Mouse (Mus musculus) cerebellum, adult 8-10 months (tissue): ENCODE measurements around the gene Bpifb2.
A peak's percentile ranks its signal among the peaks of the same experiment; 100 is the strongest.

Experiments
- DNase-seq: peaks from one replicate; pipeline ENCODE4 v3.0.0; 2022

Gene Bpifb2

DNA sequence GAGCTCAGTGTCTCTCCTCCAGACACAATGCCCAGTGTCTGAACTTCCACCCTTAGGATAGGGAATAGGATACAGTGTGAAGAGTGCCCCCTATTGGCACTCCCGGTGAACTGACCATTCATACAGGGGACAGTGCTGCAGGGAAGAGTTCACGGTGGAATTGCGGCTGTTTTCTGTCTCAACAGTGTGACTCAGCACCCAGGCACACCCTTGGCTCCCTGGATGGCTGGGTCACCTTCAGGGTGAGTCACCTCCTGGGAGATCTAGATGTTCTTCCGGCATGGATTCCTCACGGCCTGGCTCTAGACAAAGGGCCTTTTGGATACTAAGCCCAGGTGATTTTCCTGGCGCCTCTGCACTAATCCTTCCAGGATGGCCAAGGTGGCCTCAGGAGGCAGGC is 60.5 kb downstream of the Bpifb2 start:
- DNase-seq: no peak

DNA sequence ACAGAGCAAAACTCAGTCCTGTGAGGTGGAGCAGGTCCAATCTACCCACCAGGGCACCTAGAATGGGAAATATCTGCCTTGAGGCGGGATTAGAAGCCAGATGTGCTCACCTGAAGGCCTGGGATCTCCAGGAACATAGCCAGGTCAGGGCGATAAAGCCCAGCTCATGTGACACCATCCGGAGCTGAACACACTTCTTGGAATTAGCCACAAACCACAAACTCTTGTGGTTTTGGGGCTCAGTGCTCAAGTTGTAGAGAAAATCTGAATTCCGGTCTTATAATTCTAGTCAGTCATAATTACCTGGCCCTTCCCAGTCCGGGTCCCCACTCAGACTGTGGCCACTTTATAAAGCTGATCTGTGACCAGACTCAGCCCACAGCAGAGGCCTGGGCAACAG is 63.0 kb downstream of the Bpifb2 start, which contains the start of gene Bpifb4:
Gene Bpifb4 (plus strand): TSS at position 370 of the 400 bp plus-strand sequence.
- DNase-seq: no peak

DNA sequence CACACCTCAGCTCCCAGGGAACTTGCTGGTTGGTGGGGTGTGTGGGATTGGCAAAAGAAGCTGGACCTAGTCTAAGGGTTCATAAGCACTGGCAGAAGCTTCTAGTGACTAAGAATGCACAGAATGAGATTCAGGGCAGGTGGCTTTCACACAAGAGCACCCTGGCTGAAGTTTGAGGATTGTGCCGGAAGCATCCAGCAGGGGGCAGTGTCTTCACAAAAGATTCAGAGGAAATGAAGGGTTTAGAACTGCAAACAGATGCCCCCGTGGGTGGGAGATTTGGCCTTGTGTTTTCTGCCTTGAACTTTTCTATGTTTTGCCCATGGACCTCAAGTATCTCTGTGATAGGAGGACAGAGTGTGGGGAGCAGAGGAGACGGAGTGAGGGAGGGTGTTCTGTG is 68.7 kb downstream of the Bpifb2 start:
- peak; percentile 79 for DNase-seq

DNA sequence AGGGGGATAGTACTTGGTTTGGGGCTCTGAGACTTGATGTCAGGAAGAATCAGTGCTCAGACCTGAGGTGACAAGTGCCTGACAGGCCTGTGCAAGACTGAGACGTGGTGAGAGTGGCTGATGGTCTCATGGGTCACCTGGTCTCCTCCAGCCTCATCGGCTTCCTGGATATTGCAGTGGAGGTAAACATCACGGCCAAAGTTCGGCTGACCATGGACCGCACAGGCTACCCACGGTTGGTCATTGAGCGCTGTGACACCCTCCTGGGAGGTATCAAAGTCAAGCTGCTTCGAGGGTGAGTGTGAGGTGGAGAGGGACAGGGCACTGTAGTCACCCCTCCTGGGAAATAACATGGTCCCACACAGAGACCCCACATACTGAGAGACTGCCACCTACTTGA is 69.7 kb downstream of the Bpifb2 start:
- DNase-seq: no peak
